Mouse (Mus musculus) MEL (cell line): ENCODE measurements at regions not wholly inside any gene's neighbourhood (a gene's known extent, or its start where the extent isn't known, plus 50 kb on each side); places are given as distances from the start of the nearest gene placed in this dataset.
"Not testable (repeated sequence)": the region's sequence is repeated elsewhere in the genome, so short reads cannot be mapped to it uniquely, and the experiment has no call there.

Experiments used
- DNase-seq: peaks from one replicate; pipeline ENCODE4 v3.0.0; 2011; ENCODE audit warnings: low read depth, low spot score
- H3K27ac ChIP-seq: 2 replicates; pipeline ENCODE4 v1.5.1; 2012; ENCODE audit warnings: low read depth, mild to moderate bottlenecking, control low read depth, low read length, moderate library complexity; ENCODE audit not compliant: control insufficient read depth
- H3K27me3 ChIP-seq, 2 experiments: fragments of 150-350 bp in 1 of 2; sonication (generic) in 1 of 2; 2 replicates each; pipeline ENCODE4 v1.6.1; 2012; ENCODE audit warnings: low read length in 2 of 2, mild to moderate bottlenecking in 2 of 2, improper control_type of control experiment in 1 of 2, moderate library complexity in 1 of 2; ENCODE audit not compliant: insufficient read depth in 2 of 2, control insufficient read depth in 1 of 2
- H3K36me3 ChIP-seq, 2 experiments: 2 replicates each; pipeline ENCODE4 v1.6.1; 2012 to 2014; ENCODE audit warnings: low read length in 2 of 2, improper control_type of control experiment in 1 of 2, inconsistent platforms in 1 of 2, mild to moderate bottlenecking in 1 of 2; ENCODE audit not compliant: insufficient read depth in 2 of 2, control insufficient read depth in 1 of 2
- H3K4me1 ChIP-seq, 2 experiments: fragments of 150-350 bp in 1 of 2; sonication (generic) in 1 of 2; 2 replicates each; pipeline ENCODE4 v1.6.1; 2012; ENCODE audit warnings: low read length in 2 of 2, improper control_type of control experiment in 1 of 2, mild to moderate bottlenecking in 1 of 2; ENCODE audit not compliant: insufficient read depth in 2 of 2, control insufficient read depth in 1 of 2
- H3K4me3 ChIP-seq, 2 experiments: fragments of 150-350 bp in 1 of 2; sonication (generic) in 1 of 2; 2 replicates each; pipeline ENCODE4 v1.5.1; 2012; ENCODE audit warnings: low read depth in 2 of 2, low read length in 2 of 2, mild to moderate bottlenecking in 2 of 2, moderate library complexity in 2 of 2, control low read depth in 1 of 2, improper control_type of control experiment in 1 of 2; ENCODE audit not compliant: control insufficient read depth in 1 of 2, insufficient read depth in 1 of 2
- H3K79me2 ChIP-seq: 2 replicates; pipeline ENCODE4 v1.6.1; 2012; ENCODE audit warnings: mild to moderate bottlenecking, low read length, moderate library complexity; ENCODE audit not compliant: control insufficient read depth, poor library complexity, insufficient read depth
- H3K9ac ChIP-seq: 2 replicates; pipeline ENCODE4 v1.6.1; 2012; ENCODE audit warnings: low read depth, mild to moderate bottlenecking, control low read depth, low read length, moderate library complexity; ENCODE audit not compliant: control insufficient read depth, poor library complexity, severe bottlenecking
- H3K9me3 ChIP-seq: fragments of 150-350 bp; sonication (generic); replicated peaks from 2 replicates; pipeline ENCODE4 v1.6.1; 2012; ENCODE audit warnings: mild to moderate bottlenecking, low read length, improper control_type of control experiment, moderate library complexity; ENCODE audit not compliant: insufficient read depth
- CHD1 ChIP-seq: IDR thresholded peaks from 2 replicates; pipeline ENCODE4 v1.6.1; 2012; ENCODE audit warnings: low read depth, mild to moderate bottlenecking, inconsistent platforms, low read length, improper control_type of control experiment
- CHD2 ChIP-seq: IDR thresholded peaks from 2 replicates; pipeline ENCODE4 v1.6.1; 2011; ENCODE audit warnings: low read length, improper control_type of control experiment
- E2F4 ChIP-seq: IDR thresholded peaks from 2 replicates; pipeline ENCODE4 v1.6.1; 2011; ENCODE audit warnings: low read depth, low read length, improper control_type of control experiment, borderline replicate concordance
- ELF1 ChIP-seq: IDR thresholded peaks from 2 replicates; pipeline ENCODE4 v1.6.1; 2014; ENCODE audit warnings: low read depth, mild to moderate bottlenecking, inconsistent platforms, low read length, improper control_type of control experiment, moderate library complexity
- EP300 ChIP-seq, 2 experiments: IDR thresholded peaks; 2 replicates each; pipeline ENCODE4 v1.6.1; 2011; ENCODE audit warnings: improper control_type of control experiment in 2 of 2, low read length in 2 of 2, low read depth in 1 of 2, mild to moderate bottlenecking in 1 of 2
- ETS1 ChIP-seq: IDR thresholded peaks from 2 replicates; pipeline ENCODE4 v1.6.1; 2012; ENCODE audit warnings: low read depth, mild to moderate bottlenecking, inconsistent platforms, low read length, improper control_type of control experiment, moderate library complexity
- GATA1 ChIP-seq: IDR thresholded peaks from 2 replicates; pipeline ENCODE4 v1.6.1; 2011; ENCODE audit warnings: low read depth, low read length, improper control_type of control experiment
- HCFC1 ChIP-seq: IDR thresholded peaks from 2 replicates; pipeline ENCODE4 v1.6.1; 2012; ENCODE audit warnings: low read depth, mild to moderate bottlenecking, inconsistent platforms, low read length, improper control_type of control experiment, moderate library complexity
- KAT2A ChIP-seq: conservative IDR thresholded peaks from 2 replicates; pipeline ENCODE4 v1.6.1; 2012; ENCODE audit warnings: low read depth, low read length, improper control_type of control experiment, inconsistent platforms
- MEF2A ChIP-seq: IDR thresholded peaks from 2 replicates; pipeline ENCODE4 v1.6.1; 2014; ENCODE audit warnings: low read depth, mild to moderate bottlenecking, inconsistent platforms, low read length, improper control_type of control experiment; ENCODE audit not compliant: poor library complexity, insufficient replicate concordance, severe bottlenecking; ENCODE audit errors: extremely low read depth
- MYB ChIP-seq: IDR thresholded peaks from 2 replicates; pipeline ENCODE4 v1.6.1; 2011; ENCODE audit warnings: mild to moderate bottlenecking, low read depth, low read length, improper control_type of control experiment
- MYC ChIP-seq: IDR thresholded peaks from 2 replicates; pipeline ENCODE4 v1.6.1; 2011; ENCODE audit warnings: low read depth, mild to moderate bottlenecking, low read length, improper control_type of control experiment, moderate library complexity
- NRF1 ChIP-seq: IDR thresholded peaks from 2 replicates; pipeline ENCODE4 v1.6.1; 2014; ENCODE audit warnings: low read depth, mild to moderate bottlenecking, inconsistent platforms, low read length, improper control_type of control experiment, moderate library complexity; ENCODE audit not compliant: poor library complexity, insufficient read depth, severe bottlenecking
- POLR2A ChIP-seq, 2 experiments: IDR thresholded peaks; 2 replicates each; pipeline ENCODE4 v1.6.1; 2011 to 2012; ENCODE audit warnings: low read length in 2 of 2, mild to moderate bottlenecking in 2 of 2, control low read depth in 1 of 2, improper control_type of control experiment in 1 of 2, low read depth in 1 of 2, moderate library complexity in 1 of 2; ENCODE audit not compliant: control insufficient read depth in 1 of 2, insufficient read depth in 1 of 2, poor library complexity in 1 of 2
- POLR2AphosphoS2 ChIP-seq: IDR thresholded peaks from 2 replicates; pipeline ENCODE4 v1.6.1; 2011; ENCODE audit warnings: low read length, improper control_type of control experiment
- TAL1 ChIP-seq: IDR thresholded peaks from 2 replicates; pipeline ENCODE4 v1.6.1; 2012; ENCODE audit warnings: mild to moderate bottlenecking, inconsistent platforms, low read length, moderate library complexity, mixed read lengths
- TCF12 ChIP-seq: IDR thresholded peaks from 2 replicates; pipeline ENCODE4 v1.6.1; 2014; ENCODE audit warnings: low read depth, mild to moderate bottlenecking, inconsistent platforms, low read length, improper control_type of control experiment, moderate library complexity
- UBTF ChIP-seq: IDR thresholded peaks from 2 replicates; pipeline ENCODE4 v1.6.1; 2012; ENCODE audit warnings: low read depth, mild to moderate bottlenecking, inconsistent platforms, low read length, improper control_type of control experiment, moderate library complexity, borderline replicate concordance; ENCODE audit not compliant: insufficient read depth
- ZC3H11A ChIP-seq: IDR thresholded peaks from 2 replicates; pipeline ENCODE4 v1.6.1; 2012; ENCODE audit warnings: low read depth, mild to moderate bottlenecking, inconsistent platforms, low read length, improper control_type of control experiment
- ZKSCAN1 ChIP-seq: IDR thresholded peaks from 2 replicates; pipeline ENCODE4 v1.6.1; 2012; ENCODE audit warnings: low read depth, mild to moderate bottlenecking, inconsistent platforms, low read length, improper control_type of control experiment, moderate library complexity
- ZMIZ1 ChIP-seq: IDR thresholded peaks from 2 replicates; pipeline ENCODE4 v1.6.1; 2012; ENCODE audit warnings: low read depth, mild to moderate bottlenecking, inconsistent platforms, low read length, improper control_type of control experiment, moderate library complexity

- Histone ChIP-seq H3K36me3 (no peaks in the 10 kb centered on the region), H3K79me2 (no peaks in the 10 kb centered on the region), H3K27me3 (no peaks in the 10 kb centered on the region), H3K27ac (no peak overlapping the region), H3K4me1 (no peaks in the 10 kb centered on the region), H3K9me3 (no peaks in the 10 kb centered on the region), H3K9ac (no peak overlapping the region), H3K4me3 (no peak overlapping the region)
- TF ChIP-seq EP300 (IDR thresholded peaks at IDR 0.05; ENCODE audit: low read depth in 1 of 2, low read length in 2 of 2) (no peak), GATA1 (no peak), UBTF (no peak), KAT2A (no peak)
- no peak for DNase-seq
These were observed 304.5 kb upstream of the Hand2 start for GRCm38 (mm10) chr8:57016329-57016728.

- not testable (repeated sequence) for H3K9ac ChIP-seq, H3K27ac ChIP-seq, H3K27me3 ChIP-seq, H3K4me1 ChIP-seq, H3K36me3 ChIP-seq, H3K4me3 ChIP-seq, H3K9me3 ChIP-seq, DNase-seq, H3K79me2 ChIP-seq
These were observed 292.7 kb upstream of the Hand2 start for GRCm38 (mm10) chr8:57028096-57028495.

- Histone ChIP-seq H3K36me3 (no peaks in the 10 kb centered on the region), H3K79me2 (no peaks in the 10 kb centered on the region), H3K27me3 (no peaks in the 10 kb centered on the region), H3K9me3 (no peaks in the 10 kb centered on the region), H3K27ac (no peak overlapping the region), H3K9ac (no peak overlapping the region), H3K4me1 (no peaks in the 10 kb centered on the region), H3K4me3 (no peak overlapping the region)
- DNase-seq: no peak
- no peak for TF ChIP-seq E2F4
- no peak for TF ChIP-seq POLR2AphosphoS2
- no peak for TF ChIP-seq CHD1
- TF ChIP-seq ELF1: no peak
- no peak for TF ChIP-seq TCF12
These were observed 272.3 kb upstream of the Hand2 start for GRCm38 (mm10) chr8:57048490-57048889.

- H3K79me2 ChIP-seq: no peaks in the 10 kb centered on the region
- H3K27me3 ChIP-seq: no peaks in the 10 kb centered on the region
- DNase-seq: no peak
- H3K9ac ChIP-seq: no peak overlapping the region
- no peaks in the 10 kb centered on the region for H3K9me3 ChIP-seq
- H3K4me3 ChIP-seq: no peak overlapping the region
- no peaks in the 10 kb centered on the region for H3K36me3 ChIP-seq
- H3K27ac ChIP-seq: no peak overlapping the region
- H3K4me1 ChIP-seq: no peaks in the 10 kb centered on the region
- TF ChIP-seq CHD2: no peak
- no peak for TF ChIP-seq POLR2AphosphoS2
- no peak for TF ChIP-seq MYC
- TF ChIP-seq ETS1: no peak
- TF ChIP-seq GATA1: no peak
- TF ChIP-seq MYB: no peak
- TF ChIP-seq TCF12: no peak
- no peak for TF ChIP-seq ZC3H11A
- no peak for TF ChIP-seq CHD1
- no peak for TF ChIP-seq NRF1
- TF ChIP-seq MEF2A: no peak
- no peak for TF ChIP-seq HCFC1
- TF ChIP-seq TAL1: no peak
- TF ChIP-seq POLR2A (IDR thresholded peaks at IDR 0.05; ENCODE audit: control insufficient read depth in 1 of 2, insufficient read depth in 1 of 2, low read depth in 1 of 2, low read length in 2 of 2, poor library complexity in 1 of 2): no peak
- TF ChIP-seq ZMIZ1: no peak
- no peak for TF ChIP-seq ZKSCAN1
- TF ChIP-seq UBTF: no peak
These were observed 271.9 kb upstream of the Hand2 start for GRCm38 (mm10) chr8:57048909-57049308.
